Mouse (Mus musculus) heart, adult 2 months (tissue): ENCODE measurements around the gene Itsn1.

ENCODE experiments used
- CTCF ChIP-seq: fragments of 200-600 bp; IDR thresholded peaks from 2 replicates; pipeline ENCODE4 v1.8.1; 2022; ENCODE audit warnings: antibody characterized with exemption, mild to moderate bottlenecking, moderate library complexity
- EP300 ChIP-seq: fragments of 200-500 bp; IDR thresholded peaks from 2 replicates; pipeline ENCODE4 v1.6.1; 2011; ENCODE audit warnings: low read depth, low read length, control low read depth; ENCODE audit not compliant: insufficient read depth
- POLR2A ChIP-seq: fragments of 200-500 bp; IDR thresholded peaks from 2 replicates; pipeline ENCODE4 v1.6.1; 2011; ENCODE audit warnings: mild to moderate bottlenecking, low read depth, low read length, control low read depth; ENCODE audit not compliant: insufficient read depth

DNA sequence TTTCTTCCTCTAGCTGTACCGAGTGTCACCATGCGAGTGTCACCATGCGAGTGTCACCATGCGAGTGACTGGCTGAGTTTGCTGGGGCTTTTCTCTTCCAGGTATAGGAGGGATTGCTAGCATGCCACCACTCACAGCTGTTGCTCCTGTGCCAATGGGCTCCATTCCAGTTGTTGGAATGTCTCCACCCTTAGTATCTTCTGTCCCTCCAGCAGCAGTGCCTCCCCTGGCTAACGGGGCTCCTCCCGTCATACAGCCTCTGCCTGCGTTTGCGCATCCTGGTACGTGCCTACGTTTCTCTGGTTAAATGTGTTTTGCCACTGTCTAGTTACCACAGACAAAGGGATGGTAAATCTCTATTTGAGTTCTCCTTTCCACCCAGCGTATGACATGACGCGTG lies 72.3 kb downstream of the Itsn1 start:
- TF ChIP-seq POLR2A (no peak), CTCF (no peak), EP300 (no peak)
